Mouse (Mus musculus): ENCODE results near the gene Vmn1r197.
"Not testable (repeated sequence)": the region's sequence is repeated elsewhere in the genome, so short reads cannot be mapped to it uniquely, and the experiment has no call there.

Vmn1r197 gene

DNA sequence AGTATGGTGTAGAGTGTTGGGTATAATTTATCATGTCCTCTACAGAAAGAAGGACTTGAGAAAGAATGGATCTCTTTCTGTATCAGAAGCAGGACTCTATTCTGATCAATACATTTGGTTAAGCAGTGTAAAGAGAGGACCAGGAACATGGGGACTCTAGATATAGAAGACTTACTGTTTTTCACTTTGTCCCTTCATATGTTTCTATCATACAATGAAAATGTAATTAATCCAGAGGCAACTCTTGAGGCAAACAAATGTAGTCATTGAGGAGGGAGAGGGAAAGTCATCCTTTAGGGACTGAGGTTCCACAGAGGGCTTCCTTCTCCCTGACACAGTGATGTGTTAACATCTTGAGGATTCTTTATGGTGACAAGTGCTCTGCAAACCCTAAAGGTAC, at the start of gene Vmn1r197:
Vmn1r197 (plus strand) TSS at position 301 of the 400 bp plus-strand sequence.
- ATAC-seq (ENCODE audit: insufficient number of reproducible peaks, low FRiP score, low TSS enrichment) = no peak

GRCm38 (mm10) chr13:22284578-22284977, 39.8 kb upstream of the Vmn1r197 start:
- ATAC-seq (ENCODE audit: insufficient number of reproducible peaks, low FRiP score, low TSS enrichment) = no peak

GRCm38 (mm10) chr13:22289620-22290019, 34.8 kb upstream of the Vmn1r197 start, which contains the start of gene Vmn1r196:
TSS of gene Vmn1r196 (plus strand) at chr13:22289920.
- ATAC-seq (ENCODE audit: insufficient number of reproducible peaks, low FRiP score, low TSS enrichment) = no peak

- not testable (repeated sequence) for ATAC-seq (ENCODE audit: insufficient number of reproducible peaks, low FRiP score, low TSS enrichment)
Measured at GRCm38 (mm10) chr13:22308075-22308474, 16.3 kb upstream of the Vmn1r197 start.

GRCm38 (mm10) chr13:22315361-22315760, 9.0 kb upstream of the Vmn1r197 start:
- ATAC-seq (ENCODE audit: insufficient number of reproducible peaks, low FRiP score, low TSS enrichment) = no peak

- ATAC-seq (ENCODE audit: insufficient number of reproducible peaks, low FRiP score, low TSS enrichment) = no peak
Measured at GRCm38 (mm10) chr13:22317366-22317765, 7.0 kb upstream of the Vmn1r197 start.

GRCm38 (mm10) chr13:22320091-22320490, 4.3 kb upstream of the Vmn1r197 start:
- ATAC-seq (ENCODE audit: insufficient number of reproducible peaks, low FRiP score, low TSS enrichment) = no peak

- no peak for ATAC-seq (ENCODE audit: insufficient number of reproducible peaks, low FRiP score, low TSS enrichment)
Measured at GRCm38 (mm10) chr13:22333269-22333668, 8.9 kb downstream of the Vmn1r197 start.

GRCm38 (mm10) chr13:22335565-22335964, 11.2 kb downstream of the Vmn1r197 start:
- no peak for ATAC-seq (ENCODE audit: insufficient number of reproducible peaks, low FRiP score, low TSS enrichment)

GRCm38 (mm10) chr13:22350064-22350463, 25.7 kb downstream of the Vmn1r197 start, which contains the start of gene Vmn1r198:
TSS of gene Vmn1r198 (plus strand) at chr13:22350364.
- no peak for ATAC-seq (ENCODE audit: insufficient number of reproducible peaks, low FRiP score, low TSS enrichment)

GRCm38 (mm10) chr13:22350813-22351212, 26.4 kb downstream of the Vmn1r197 start:
- no peak for ATAC-seq (ENCODE audit: insufficient number of reproducible peaks, low FRiP score, low TSS enrichment)

GRCm38 (mm10) chr13:22379518-22379917, 55.1 kb downstream of the Vmn1r197 start, which contains the start of gene Vmn1r199:
TSS of gene Vmn1r199 (plus strand) at chr13:22379818.
- ATAC-seq (ENCODE audit: insufficient number of reproducible peaks, low FRiP score, low TSS enrichment) = no peak

GRCm38 (mm10) chr13:22381128-22381527, 56.7 kb downstream of the Vmn1r197 start:
- not testable (repeated sequence) for ATAC-seq (ENCODE audit: insufficient number of reproducible peaks, low FRiP score, low TSS enrichment)

Measured in cerebellum, adult (tissue).